Mouse (Mus musculus) layer of hippocampus, adult 9-10 months (tissue): ENCODE results near the gene Krt32.

Experiments used
- DNase-seq: peaks from one replicate; pipeline ENCODE4 v3.0.0; 2022; ENCODE audit warnings: low spot score

Krt32 gene

DNA sequence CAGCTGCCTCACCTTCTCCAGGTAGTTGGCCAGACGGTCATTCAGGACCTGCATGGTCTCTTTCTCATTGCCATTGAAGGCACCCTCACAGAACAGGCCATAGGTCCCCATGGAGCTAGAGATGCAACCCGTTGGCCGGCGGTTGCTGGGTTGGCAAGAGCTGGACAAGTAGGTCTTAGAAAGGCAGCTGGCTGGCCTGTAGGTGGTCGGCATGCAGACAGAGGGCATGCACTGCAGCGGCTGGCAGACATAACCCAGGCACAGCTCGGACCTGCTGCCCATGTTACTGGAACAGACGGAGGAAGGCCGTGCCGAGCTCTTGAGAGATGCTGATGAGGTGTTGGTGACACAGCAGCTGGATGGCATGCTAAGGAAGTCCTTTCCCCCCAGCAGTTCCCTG is at the start of gene Krt32:
Gene Krt32 (minus strand): TSS at position 366 of the 400 bp plus-strand sequence.
- DNase-seq = no peak

DNA sequence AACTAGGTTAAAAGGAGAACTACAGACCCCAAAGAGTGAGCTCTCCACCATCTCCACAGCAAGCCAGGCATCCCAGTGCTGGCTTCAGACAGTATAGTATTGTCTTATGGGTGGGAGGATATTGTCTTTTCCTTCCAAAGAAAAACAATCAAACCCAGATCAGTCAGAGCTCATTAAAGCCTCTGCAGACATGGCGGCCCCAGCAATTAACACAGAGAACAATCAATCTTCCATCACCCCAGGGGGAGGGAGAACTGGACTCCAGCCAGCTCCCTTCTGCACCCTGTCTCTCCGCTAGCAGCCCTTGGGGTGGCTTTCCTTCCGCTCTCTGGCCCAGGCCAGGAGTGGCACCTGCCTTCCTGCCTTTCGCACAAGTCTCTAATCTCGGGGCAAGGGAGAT is 49.7 kb upstream of the Krt32 start:
- DNase-seq = no peak

DNA sequence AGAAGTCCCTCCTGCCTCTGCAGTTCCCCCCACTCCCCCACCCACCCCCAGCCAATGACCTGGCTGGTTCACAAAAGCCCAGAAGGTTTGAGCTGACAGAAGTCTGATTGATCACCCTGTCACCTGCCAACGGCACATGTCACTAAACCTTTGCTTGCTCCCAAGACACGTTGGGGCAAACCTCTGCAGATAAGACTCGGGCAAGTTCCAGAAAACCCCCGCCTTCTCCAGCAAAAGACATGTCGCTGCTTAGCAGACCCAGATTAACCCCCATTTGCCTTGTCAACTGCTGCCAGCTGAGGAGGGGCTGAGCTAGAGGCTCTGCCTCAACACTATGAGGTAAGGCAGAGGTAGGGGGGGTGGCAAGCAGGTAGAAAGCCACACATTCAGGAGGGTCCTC is 48.5 kb upstream of the Krt32 start:
- no peak for DNase-seq

DNA sequence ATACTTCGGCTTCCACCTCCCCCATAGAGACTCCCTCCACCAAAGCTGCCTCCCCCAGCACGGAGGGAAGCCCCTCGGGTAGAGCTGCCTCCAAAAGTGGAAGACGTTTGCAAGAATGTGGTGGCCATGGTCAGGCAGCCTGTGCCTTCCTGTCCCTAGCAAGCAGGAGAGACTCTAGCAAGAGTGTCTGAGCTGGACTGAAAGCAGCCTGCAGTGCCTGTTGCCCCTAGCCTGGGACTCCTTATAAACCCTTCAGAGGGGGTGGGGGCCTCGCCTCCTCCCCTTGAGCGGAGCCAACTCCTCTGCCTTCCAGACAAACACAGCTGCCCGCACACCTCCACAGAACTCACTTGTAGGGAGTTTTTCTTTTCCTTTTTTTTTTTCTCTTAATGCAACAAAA is 47.7 kb upstream of the Krt32 start, which contains the start of gene Krt15:
Gene Krt15 (minus strand): TSS at position 198 of the 400 bp plus-strand sequence.
- DNase-seq = no peak

DNA sequence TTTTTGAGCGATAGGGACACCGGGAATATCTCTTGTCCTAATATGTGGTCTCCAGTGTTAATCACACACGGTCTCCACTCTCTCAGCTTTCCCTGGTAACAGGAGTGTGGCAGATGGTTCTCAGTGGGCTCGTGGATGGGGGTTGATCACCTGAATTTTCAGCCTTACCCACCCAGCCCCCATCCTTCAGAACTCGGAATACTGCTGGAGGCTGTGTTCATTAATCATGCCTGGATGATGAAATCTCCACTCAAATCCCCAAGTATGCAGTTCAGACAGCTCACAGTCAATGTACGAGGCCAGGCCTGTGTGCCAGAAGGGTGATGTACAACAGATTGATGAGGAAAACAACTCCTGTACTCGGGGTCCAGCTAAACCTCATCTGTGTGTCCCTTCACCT is 36.9 kb upstream of the Krt32 start:
- no peak for DNase-seq

DNA sequence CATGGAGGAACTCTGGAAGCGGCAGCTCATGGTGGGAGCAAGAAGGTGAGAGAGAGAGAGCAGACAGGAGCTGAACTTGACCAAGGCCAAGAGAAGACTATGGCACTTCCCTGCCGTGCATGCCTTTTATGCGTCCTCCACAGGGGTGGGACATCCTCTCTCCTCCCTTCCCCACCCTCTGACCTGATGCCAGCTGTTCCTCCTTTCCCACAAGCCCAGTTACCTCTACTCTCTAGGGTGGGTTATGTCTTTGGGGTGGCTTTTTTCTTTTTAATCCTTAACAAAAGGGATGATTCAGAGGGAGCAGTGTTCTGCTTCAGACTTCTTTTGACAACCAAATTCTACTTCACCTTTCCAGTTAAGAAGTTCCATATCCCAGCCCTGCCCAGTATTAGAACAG is 33.4 kb upstream of the Krt32 start, which contains the start of gene Krt13:
Gene Krt13 (minus strand): TSS at position 101 of the 400 bp plus-strand sequence.
- no peak for DNase-seq

DNA sequence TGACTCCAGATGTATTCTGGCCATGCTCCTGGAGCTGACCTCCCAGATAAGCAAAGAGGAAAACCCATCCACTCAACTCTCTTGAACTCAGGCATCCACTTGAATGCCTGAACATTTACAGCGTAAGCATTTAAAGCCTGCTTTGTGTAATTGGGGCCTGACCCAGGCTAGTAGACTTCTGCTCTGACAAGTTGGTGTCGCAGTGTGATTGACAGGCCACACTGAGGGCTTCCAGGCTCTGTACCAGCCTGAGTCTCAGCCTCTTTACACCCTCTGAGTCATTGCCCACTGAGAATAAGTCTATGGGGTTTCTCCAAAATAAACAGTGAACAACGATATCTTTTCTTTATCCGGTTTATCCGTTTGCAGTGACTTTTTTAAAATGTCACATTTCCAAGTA is 32.3 kb upstream of the Krt32 start:
- DNase-seq = no peak

DNA sequence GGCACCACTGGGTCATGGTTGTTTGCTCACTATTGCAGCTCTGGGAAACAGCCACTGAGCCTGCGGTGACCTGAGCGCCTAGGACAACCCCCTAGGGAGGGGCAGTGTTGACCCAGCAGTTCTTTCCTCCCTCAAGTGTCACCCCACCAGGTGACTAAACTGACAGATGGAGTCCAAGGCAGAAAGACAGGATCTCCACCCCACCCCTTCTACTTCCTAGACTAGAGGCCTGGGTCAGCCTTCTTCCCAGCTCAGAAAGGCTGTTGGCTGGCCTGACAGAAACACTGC is 25.7 kb upstream of the Krt32 start:
- no peak for DNase-seq

DNA sequence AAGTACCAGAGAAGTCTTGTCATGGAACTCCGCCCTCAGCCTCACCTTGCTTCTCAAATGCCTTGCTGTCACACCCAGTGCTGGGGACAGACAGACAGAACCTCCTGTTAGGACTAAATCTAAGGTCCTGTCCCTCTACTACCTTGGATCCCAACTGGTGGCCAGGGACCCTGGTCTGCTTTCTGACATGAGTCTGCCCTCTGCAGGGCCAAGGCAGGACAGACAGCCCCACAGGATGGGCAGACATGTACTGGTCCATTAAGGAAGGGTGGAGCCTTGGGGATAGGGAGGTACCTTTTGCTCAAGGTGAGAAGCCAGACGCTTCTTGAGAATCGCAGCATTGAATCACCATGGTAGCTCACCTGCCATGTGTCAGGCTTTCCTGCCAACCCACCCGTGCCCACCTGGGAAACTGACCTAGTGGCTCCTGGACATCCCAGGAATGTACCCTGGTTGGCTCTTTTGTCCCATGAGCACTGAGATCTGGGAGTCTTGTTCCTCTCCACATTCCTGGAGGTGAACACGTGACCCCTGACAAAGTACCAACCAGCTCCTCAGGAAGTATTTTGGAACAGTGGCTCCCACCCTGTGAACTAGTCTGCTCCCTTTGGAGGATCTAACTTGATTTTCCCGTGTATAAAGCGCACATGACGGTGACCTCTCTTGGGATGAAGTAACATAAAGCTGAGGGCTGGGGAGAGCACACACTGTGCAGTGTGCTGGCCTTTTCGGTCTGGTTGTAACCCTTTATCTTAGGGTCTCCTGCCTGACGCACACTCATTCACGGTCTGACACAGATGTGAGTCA is 25.1 kb upstream of the Krt32 start:
- no peak for DNase-seq

DNA sequence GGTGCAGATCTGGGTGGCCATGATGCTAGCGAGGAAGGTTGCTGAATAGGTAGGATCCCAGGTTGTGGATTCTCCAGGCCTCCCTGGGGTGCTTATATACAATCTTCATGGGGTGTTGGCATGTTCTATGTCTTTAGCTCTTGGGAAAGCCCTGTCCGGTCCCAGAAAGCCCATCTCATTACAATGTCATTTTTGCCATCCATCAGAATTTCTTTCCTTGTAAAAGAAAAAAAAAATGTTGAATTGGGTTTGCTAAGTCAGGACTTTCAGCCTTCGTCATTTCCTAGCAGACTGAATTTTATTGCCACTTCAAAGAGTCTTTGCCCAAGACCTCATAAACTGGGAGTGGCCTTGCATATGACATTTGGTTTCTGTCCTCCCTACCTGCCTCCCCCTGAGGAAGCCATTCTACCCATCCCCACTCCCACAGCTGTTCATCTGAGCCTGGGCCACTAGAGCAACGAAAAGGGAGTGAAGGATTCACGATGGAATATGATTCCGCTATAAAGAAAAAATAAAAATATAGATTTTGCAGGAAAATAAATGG is 17.6 kb upstream of the Krt32 start, which contains the start of gene Krt36:
Gene Krt36 (minus strand): TSS at position 51 of the 547 bp plus-strand sequence.
- DNase-seq = no peak

DNA sequence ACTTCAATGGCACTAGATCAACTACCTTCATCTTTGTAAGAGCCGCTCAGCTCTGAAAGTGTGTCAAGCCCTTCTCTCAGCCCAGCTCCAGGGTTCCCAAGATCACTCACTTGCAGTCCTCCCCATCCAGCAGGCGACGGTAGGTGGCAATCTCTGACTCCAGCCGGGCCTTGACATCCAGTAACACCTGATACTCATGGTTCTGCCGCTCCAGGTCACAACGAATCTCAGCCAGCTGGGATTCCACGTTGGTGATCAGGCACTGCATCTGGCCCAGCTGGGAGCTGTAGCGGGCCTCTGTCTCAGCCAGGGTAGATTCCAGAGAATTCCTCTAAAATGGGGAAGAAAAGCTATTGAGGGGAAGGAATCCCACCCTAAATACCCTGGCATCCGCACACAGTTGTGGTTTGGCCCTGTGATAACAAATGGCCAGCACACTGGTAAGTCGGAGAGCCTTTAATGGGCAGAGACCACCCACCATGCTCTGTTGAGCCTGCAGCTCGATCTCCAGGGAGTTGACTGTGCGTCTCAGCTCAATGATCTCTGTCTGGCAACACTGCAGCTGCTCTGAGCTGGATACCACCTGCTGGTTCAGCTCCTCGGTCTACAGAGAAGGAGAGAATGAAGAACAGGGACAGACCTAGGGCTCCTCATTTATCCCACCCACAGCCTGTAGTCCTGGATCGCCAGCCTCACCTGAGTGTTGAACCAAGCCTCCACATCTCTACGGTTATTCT is 14.8 kb upstream of the Krt32 start:
- no peak for DNase-seq

DNA sequence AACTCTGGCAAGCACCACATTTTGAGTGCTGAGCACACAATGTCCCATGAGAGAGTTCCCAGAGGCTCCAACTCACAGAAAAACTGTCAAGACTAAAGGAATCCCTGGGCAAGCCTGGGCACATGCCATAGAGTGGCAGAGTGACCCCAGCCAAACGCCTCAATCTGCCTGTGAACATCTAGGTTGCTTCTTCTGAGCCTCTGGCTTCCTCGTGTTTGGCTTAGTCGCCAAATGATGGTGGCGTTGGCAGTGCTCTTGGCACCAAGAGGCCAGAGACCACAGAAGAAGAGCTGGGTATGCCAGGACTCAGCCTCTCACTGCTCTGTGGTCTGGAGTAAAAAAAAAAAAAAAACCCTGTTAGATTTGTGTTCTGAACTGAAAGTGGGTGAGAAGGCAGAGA is 12.4 kb upstream of the Krt32 start:
- DNase-seq = no peak

DNA sequence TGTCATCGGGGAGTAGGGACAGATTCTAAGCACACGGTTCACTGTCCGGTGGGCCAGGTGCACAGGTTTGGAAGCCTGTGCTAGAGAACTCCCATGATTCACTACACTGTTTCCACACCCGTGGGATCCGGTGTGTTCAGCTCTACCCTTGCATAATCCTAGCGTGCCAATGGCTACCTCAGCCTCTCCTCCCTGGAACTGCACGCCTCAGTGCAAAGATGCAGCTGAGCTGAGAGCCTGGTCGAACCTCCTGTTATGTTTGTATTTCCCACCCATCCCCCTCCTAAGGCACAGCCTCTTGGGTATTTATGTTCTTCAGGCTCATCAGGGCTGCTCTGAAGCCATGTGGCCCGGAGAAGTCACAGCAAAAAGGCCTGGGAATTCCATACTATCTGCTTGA is 9.8 kb upstream of the Krt32 start:
- DNase-seq = no peak

DNA sequence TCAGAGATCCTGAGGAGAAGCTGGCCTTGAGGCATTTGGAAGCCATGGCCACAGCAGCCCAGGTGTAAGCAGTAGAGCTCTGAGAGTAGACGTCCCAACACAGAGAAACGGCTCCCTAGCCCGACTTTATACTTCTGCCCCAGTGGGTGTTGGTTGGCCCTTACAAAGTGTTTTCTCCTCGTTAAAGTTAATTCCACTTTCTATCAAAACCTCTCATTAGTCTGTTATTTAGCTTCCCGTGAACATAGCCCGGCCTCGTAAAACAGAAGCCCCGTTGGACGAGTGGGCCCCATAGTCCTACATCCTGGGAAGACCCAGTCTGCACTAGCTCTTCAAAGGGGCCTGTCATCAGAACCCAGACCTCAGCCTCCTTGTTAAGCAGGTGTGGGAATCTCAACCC is 8.1 kb upstream of the Krt32 start, which contains the start of gene Krt35:
Gene Krt35 (minus strand): TSS at position 101 of the 400 bp plus-strand sequence.
- DNase-seq = no peak

DNA sequence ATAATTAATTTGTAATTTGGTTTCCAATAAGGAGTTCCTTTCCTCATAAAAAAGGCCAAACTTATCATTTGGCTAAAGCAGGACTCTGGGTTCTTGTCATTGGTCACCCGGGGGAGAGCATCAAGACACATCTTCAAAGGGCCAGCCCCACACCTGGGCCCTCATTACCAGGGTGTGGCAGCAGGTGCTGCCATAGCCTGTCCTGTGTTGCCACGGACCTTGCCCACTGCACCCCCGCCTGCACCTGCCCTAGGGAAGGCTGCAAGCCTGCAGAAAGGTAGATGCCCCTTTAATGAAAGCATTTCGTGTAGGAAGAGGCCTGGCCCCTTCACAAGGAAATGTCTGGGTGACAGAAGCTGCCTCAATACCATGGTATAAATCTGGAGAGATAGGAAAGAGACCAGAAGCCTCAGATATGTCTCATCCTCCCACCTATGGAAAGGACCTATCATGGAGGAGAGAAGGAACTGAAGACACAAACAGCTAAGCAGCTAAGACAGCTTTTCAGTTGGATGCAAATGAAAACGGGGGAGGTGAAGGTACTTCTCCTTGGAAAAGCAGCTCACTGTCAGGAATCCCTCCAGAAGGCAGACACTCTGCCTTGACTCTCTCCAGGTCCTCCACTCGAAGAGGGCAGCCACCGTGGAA is 476 bp upstream of the Krt32 start:
- no peak for DNase-seq

DNA sequence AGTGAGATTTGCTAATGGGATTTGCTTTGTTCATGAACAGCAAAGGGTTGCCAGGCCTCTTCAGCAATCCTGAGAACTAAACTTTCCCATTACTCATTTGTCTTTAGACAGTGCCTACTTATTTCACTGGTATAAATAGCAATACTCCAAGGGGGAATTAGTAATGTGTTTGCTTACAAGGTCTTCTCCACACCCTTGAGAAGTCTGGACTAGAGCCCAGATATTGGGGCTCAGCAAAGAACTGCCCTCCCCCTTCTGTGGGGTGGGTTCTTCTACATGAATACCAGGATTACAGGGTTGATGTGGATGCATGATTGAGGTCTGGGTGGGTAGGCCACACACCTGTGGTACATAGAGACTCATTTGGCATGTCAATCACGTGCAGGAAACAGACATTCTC is 14.2 kb downstream of the Krt32 start:
- DNase-seq = no peak

DNA sequence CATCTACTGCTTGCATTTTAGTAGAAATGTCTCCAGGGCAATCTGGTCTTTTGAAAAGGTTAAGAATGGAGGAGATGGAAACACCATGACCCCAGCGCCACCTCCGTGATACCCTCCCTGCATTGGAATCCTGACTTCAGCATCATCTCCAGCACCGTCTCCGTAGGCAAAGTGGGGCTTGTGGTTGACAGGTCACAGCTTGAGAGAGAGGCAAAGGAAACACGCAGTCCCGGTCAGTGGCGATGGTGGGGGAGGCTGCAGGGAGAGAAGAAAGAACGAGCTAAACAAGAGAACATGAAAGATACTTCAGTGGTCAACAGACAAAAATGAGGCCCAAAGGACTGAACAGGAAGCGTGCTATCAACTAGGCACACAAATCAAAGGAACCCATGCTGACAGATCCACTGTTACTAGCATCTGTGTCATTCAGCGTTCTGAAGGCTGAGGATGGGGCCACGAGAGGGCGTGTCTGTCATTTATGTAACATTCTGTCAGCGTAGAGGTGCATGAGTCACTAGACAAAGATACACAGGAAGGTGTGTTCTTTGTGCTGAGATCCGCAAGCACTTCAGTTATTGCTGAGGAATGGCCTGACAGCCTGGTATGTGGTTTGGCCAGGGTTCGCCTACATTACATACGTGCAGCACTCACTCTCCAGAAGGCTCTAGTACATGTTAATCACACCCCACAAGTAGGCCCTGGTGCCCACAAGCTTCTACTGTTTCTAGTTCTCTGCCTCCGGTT is 20.6 kb downstream of the Krt32 start:
- no peak for DNase-seq

DNA sequence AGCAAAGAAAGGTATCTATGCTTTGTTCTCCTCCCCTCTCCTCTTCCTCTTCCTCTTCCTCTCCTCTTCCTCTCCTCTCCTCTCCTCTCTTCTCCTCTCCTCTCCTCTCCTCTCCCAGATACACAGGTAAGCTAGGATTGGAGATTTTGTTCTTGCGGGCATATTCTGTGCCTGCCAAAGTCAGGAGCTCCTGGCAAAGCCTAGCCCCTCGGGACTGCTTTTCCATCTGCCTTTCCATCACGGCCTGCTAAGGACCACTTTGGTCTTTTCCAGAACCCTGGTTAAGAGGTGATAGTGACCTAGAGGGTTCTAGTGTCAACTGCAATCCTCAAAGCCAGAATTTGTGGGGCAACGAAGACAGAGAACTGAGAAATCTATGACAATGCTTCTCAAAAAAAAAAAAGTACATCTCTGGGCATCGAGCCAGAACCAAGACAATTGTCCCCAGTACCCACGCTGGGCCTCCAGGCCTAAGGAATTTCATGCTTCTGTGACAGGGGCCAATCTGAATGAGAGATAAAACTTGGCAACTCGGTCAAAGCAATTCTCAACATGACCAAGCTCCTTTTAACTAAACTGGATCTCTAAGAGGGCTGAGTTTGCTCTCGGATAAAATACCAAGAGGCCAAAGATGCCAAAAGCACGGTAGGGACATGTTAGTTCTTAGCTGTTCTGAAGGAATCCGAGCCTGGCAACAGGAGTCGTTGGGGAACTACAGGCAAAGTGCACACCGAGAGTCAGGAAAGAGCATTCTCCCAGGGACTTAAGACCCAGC is 21.6 kb downstream of the Krt32 start:
- DNase-seq = no peak

DNA sequence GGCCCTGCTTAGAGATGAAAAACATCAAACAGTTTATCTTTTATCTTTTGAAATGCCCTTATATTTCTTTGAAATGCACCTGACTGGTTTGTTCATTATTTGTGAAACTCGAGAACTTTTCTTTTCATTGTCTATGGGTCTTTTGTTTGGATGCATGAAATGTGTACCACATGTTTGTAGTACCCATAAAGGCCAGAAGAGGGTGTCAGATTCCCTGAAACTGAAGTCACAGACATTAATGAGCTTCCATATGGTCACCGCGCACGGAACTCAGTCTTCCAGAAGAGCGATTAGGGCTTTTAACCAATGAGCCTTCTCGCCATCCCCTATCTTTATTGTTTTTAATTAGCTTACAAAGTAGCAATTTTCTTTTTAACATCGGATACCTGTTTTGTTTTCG is 29.2 kb downstream of the Krt32 start:
- DNase-seq = no peak

DNA sequence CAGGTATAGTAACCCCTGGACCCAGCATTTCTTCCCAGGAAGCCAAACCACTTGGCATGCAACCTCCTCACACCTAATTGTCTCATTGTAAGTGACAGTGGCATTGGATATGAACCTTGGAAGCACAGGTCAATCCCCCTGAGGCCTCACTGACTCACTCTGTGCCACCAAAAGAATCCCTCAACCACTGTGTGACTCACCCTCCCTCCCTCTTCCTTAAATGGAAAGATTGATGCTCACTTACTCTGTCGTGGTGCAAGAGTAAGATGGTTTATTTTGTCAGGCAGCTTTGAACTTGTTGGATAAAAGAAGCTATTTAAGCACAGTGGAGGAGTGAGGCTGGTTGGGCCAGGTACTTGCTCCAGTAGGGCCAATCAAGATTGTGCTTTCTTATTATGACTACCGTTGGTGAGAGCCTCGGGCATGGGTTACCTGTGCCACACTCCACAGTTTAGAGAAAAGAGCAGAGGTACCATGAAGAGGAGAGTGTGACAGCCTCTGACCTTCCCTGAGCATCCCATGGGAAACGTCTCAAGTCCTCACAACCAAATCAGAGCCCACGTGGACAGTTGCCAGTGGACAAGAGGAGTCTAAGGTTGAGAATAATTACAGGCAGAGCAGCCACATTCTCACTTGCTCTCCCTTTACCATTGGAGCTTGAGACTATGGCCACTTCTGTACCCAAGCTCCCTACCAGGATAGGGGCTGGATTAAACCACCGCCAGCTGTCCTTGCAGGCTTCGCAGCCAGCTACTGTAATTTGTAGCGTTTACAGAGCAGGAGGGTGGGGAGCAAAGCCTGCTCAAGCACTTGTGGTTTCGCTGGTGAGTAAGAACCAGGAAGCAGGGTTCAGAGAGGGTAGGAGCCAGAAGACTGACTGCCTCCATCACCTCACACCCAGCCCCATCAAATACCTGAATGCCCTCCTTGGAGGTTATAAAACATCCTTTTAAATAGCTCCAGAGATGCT is 32.1 kb downstream of the Krt32 start:
- no peak for DNase-seq
